Mouse (Mus musculus): ENCODE results near the gene Ccdc8. TPM values are rescaled to one million over a fixed set of nuclear protein-coding genes. Genes with fewer than 3 reads are reported as not detected.

Gene Ccdc8
- polyA plus RNA-seq, 1 experiment = 9.7 TPM

GRCm38 (mm10) chr7:16991681-16992450 lies 642 bp upstream of the Ccdc8 start:
- TF ChIP-seq CTCF (IDR thresholded peaks at IDR 0.05; ENCODE audit: control insufficient read depth, insufficient read depth, insufficient read length) (no peak), USF1 (IDR thresholded peaks at IDR 0.05; ENCODE audit: low read depth) (no peak), FOSL1 (IDR thresholded peaks at IDR 0.05; ENCODE audit: insufficient read depth, low read length, poor library complexity, severe bottlenecking) (no peak), MYOG (IDR thresholded peaks at IDR 0.05; ENCODE audit: control insufficient read depth, extremely low read depth, insufficient read length) (no peak), CEBPB (IDR thresholded peaks at IDR 0.05; ENCODE audit: low read depth) (no peak), MAX (IDR thresholded peaks at IDR 0.05) (no peak), MYOD1 (IDR thresholded peaks at IDR 0.05; ENCODE audit: control insufficient read depth, insufficient read length, low read depth) (no peak)
- Histone ChIP-seq H3K27me3 (ENCODE audit: control insufficient read depth, insufficient read depth, insufficient read length) (no peaks in the 10 kb centered on the region), H3K79me2 (ENCODE audit: control insufficient read depth, insufficient read depth) (no peaks in the 10 kb centered on the region), H3ac (ENCODE audit: control insufficient read depth, insufficient read length, low read depth) (no peak overlapping the region), H3K79me3 (ENCODE audit: low read depth) (no peaks in the 10 kb centered on the region), H3K4me3 (ENCODE audit: insufficient read depth, poor library complexity, severe bottlenecking) (no peak overlapping the region), H3K36me3 (ENCODE audit: control insufficient read depth, insufficient read depth) (no peaks in the 10 kb centered on the region)

GRCm38 (mm10) chr7:16993651-16994399 lies 1.3 kb downstream of the Ccdc8 start:
- Histone ChIP-seq H3ac (ENCODE audit: control insufficient read depth, insufficient read length, low read depth) (peak overlapping the region; percentile 68), H3K79me3 (ENCODE audit: low read depth) (no peaks in the 10 kb centered on the region), H3K4me3 (ENCODE audit: insufficient read depth, poor library complexity, severe bottlenecking) (peak overlapping the region; percentile 36), H3K36me3 (ENCODE audit: control insufficient read depth, insufficient read depth) (no peaks in the 10 kb centered on the region), H3K27me3 (ENCODE audit: control insufficient read depth, insufficient read depth, insufficient read length) (no peaks in the 10 kb centered on the region), H3K79me2 (ENCODE audit: control insufficient read depth, insufficient read depth) (no peaks in the 10 kb centered on the region)
- no peak for TF ChIP-seq MYOD1 (IDR thresholded peaks at IDR 0.05; ENCODE audit: control insufficient read depth, insufficient read length, low read depth)
- no peak for TF ChIP-seq FOSL1 (IDR thresholded peaks at IDR 0.05; ENCODE audit: insufficient read depth, low read length, poor library complexity, severe bottlenecking)
- TF ChIP-seq CEBPB (IDR thresholded peaks at IDR 0.05; ENCODE audit: low read depth) = no peak
- TF ChIP-seq CTCF (IDR thresholded peaks at IDR 0.05; ENCODE audit: control insufficient read depth, insufficient read depth, insufficient read length) = no peak
- TF ChIP-seq MYOG (IDR thresholded peaks at IDR 0.05; ENCODE audit: control insufficient read depth, extremely low read depth, insufficient read length) = no peak
- TF ChIP-seq MAX (IDR thresholded peaks at IDR 0.05) = no peak
- TF ChIP-seq USF1 (IDR thresholded peaks at IDR 0.05; ENCODE audit: low read depth) = no peak

GRCm38 (mm10) chr7:16994400-16994799 lies 1.9 kb downstream of the Ccdc8 start:
- TF ChIP-seq CTCF (IDR thresholded peaks at IDR 0.05; ENCODE audit: control insufficient read depth, insufficient read depth, insufficient read length) (no peak), MYOD1 (IDR thresholded peaks at IDR 0.05; ENCODE audit: control insufficient read depth, insufficient read length, low read depth) (no peak), CEBPB (IDR thresholded peaks at IDR 0.05; ENCODE audit: low read depth) (no peak), MAX (IDR thresholded peaks at IDR 0.05) (no peak), MYOG (IDR thresholded peaks at IDR 0.05; ENCODE audit: control insufficient read depth, extremely low read depth, insufficient read length) (no peak), FOSL1 (IDR thresholded peaks at IDR 0.05; ENCODE audit: insufficient read depth, low read length, poor library complexity, severe bottlenecking) (no peak), USF1 (IDR thresholded peaks at IDR 0.05; ENCODE audit: low read depth) (no peak)
- no peaks in the 10 kb centered on the region for H3K27me3 ChIP-seq (ENCODE audit: control insufficient read depth, insufficient read depth, insufficient read length)
- H3K79me2 ChIP-seq (ENCODE audit: control insufficient read depth, insufficient read depth) = no peaks in the 10 kb centered on the region
- H3K79me3 ChIP-seq (ENCODE audit: low read depth) = no peaks in the 10 kb centered on the region
- H3ac ChIP-seq (ENCODE audit: control insufficient read depth, insufficient read length, low read depth) = peak overlapping the region; percentile 68
- no peaks in the 10 kb centered on the region for H3K36me3 ChIP-seq (ENCODE audit: control insufficient read depth, insufficient read depth)
- H3K4me3 ChIP-seq (ENCODE audit: insufficient read depth, poor library complexity, severe bottlenecking) = peak overlapping the region; percentile 36

GRCm38 (mm10) chr7:16995345-16995744 lies 2.8 kb downstream of the Ccdc8 start:
- Histone ChIP-seq H3K79me2 (ENCODE audit: control insufficient read depth, insufficient read depth) (no peaks in the 10 kb centered on the region), H3K36me3 (ENCODE audit: control insufficient read depth, insufficient read depth) (no peaks in the 10 kb centered on the region), H3K79me3 (ENCODE audit: low read depth) (no peaks in the 10 kb centered on the region), H3ac (ENCODE audit: control insufficient read depth, insufficient read length, low read depth) (no peak overlapping the region), H3K27me3 (ENCODE audit: control insufficient read depth, insufficient read depth, insufficient read length) (no peaks in the 10 kb centered on the region), H3K4me3 (ENCODE audit: insufficient read depth, poor library complexity, severe bottlenecking) (no peak overlapping the region)
- TF ChIP-seq MYOD1 (IDR thresholded peaks at IDR 0.05; ENCODE audit: control insufficient read depth, insufficient read length, low read depth) (no peak), FOSL1 (IDR thresholded peaks at IDR 0.05; ENCODE audit: insufficient read depth, low read length, poor library complexity, severe bottlenecking) (no peak), CTCF (IDR thresholded peaks at IDR 0.05; ENCODE audit: control insufficient read depth, insufficient read depth, insufficient read length) (no peak), MAX (IDR thresholded peaks at IDR 0.05) (no peak), MYOG (IDR thresholded peaks at IDR 0.05; ENCODE audit: control insufficient read depth, extremely low read depth, insufficient read length) (no peak), USF1 (IDR thresholded peaks at IDR 0.05; ENCODE audit: low read depth) (no peak), CEBPB (IDR thresholded peaks at IDR 0.05; ENCODE audit: low read depth) (no peak)

- Histone ChIP-seq H3ac (ENCODE audit: control insufficient read depth, insufficient read length, low read depth) (no peak overlapping the region), H3K79me2 (ENCODE audit: control insufficient read depth, insufficient read depth) (no peaks in the 10 kb centered on the region), H3K4me3 (ENCODE audit: insufficient read depth, poor library complexity, severe bottlenecking) (no peak overlapping the region), H3K27me3 (ENCODE audit: control insufficient read depth, insufficient read depth, insufficient read length) (no peaks in the 10 kb centered on the region), H3K79me3 (ENCODE audit: low read depth) (no peaks in the 10 kb centered on the region), H3K36me3 (ENCODE audit: control insufficient read depth, insufficient read depth) (peaks cover 2% of the 10 kb centered on the region)
- no peak for TF ChIP-seq MYOG (IDR thresholded peaks at IDR 0.05; ENCODE audit: control insufficient read depth, extremely low read depth, insufficient read length)
- TF ChIP-seq MYOD1 (IDR thresholded peaks at IDR 0.05; ENCODE audit: control insufficient read depth, insufficient read length, low read depth) = no peak
Observed at GRCm38 (mm10) chr7:16999233-16999632, 6.7 kb downstream of the Ccdc8 start.
